Mouse (Mus musculus) urinary bladder, adult 18-20 months (tissue): ENCODE data around the gene Slc25a42.

Experiments
- DNase-seq, 2 experiments: peaks; one replicate each; pipeline ENCODE4 v3.0.0; 2022; ENCODE audit warnings: low spot score in 2 of 2, mixed read lengths in 2 of 2

Gene Slc25a42

DNA sequence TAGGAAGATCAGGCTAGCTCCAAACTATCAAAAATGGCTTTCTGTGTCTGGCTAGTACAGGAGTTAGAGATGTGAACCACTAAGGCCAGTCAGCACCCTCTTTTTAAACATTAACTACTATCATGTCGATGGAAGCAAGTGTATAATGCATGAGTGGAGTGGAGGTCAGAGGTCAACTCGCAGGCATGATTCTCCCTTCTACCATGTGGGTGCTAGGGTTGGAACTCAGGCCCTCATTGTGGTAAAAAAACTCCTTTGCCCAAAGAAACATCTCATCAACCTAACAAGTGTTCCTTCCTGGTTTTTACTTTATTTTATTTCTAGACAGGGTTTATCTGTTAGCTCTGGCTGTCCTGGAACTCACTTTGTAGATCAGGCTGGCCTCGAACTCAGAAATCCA is 41.4 kb downstream of the Slc25a42 start:
- DNase-seq, result no peak

DNA sequence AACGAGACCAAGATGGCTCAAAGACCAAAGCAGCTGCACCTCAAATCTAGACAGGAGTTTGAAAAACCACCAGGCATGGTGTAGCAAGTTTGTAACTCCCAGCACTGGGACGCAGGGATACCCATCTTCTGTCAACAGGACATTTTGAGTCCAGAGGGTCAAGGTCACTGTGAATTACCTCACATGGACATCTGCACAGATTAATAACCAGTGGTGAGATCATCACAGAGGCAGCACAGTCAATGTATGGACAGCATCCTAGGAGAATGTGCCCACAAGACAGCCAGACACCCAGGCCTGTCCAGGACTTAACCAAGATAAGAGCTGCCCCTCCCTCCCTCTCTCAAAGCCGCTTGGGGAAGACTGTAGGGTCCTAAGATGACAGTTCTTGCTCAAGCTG is 42.0 kb downstream of the Slc25a42 start:
- DNase-seq, result no peak

DNA sequence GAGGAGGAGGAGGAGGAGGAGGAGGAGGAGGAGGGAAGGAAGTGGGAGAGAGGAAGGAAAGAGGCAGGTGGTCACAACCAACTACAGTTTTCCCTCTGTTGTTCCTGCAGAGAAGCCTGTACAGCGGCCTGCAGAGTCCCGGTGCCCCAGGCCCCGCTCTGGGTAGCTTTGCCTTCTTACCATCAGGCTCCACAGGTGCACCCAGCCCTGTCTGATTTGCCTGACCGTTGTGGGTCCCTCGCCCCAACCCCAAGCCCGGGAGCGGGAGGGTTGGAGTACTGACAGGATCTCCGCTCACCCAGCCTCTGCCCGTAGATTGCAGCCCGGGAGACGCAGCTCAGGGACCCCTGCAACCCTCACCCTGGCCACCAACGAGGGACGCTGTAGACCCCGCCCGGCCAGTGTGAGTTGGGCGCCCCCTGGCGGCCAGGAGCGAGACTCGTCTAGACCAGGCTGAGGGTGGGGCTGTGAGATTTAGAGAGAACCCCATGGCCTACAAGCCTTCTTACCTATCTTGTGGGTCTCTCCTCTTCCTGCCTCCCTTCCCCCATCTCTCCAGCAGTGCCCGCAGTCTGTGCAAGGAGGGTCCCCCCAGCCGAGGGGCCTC is 45.5 kb downstream of the Slc25a42 start:
- DNase-seq, result peak in 1 of 2 experiments; percentile 45

DNA sequence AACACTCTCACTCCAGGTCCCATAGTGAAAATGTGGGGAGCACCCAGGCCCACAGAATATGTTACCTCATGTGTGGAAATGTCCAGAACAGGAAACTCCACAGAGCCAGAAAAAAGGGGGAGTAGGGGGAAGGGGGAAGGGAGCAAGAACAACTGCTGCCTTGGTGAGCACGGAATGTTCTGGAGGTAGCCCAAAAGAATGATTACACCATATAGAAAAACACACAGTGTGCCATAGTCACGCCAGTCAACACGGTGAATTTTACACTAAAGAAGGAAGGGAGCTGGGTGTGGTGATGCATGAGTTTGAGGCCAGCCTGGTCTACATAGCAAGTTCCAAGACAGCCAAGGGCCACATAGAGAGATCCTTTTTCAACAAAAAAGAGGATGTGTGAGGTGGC is 48.8 kb downstream of the Slc25a42 start:
- DNase-seq, result no peak

DNA sequence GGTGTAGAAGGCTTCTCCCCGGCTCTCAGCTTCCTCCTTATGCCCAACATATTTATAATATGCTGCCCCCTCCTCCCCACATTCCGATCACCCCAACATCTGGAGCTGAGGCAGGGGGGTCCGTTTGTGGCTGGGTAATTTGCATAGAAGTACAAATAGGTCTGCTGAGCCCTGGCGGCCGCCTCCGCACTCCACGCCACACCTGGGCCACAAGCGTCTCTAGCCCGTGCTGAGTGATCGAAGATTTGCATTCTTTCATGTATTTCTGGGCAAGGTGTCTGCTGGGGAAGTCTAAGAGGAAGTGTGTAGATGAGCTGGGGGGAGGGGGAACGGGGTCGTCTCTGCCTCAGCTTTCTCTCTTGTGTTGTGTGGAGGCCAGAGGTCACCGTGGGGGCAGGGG is 52.1 kb downstream of the Slc25a42 start:
- no peak for DNase-seq

DNA sequence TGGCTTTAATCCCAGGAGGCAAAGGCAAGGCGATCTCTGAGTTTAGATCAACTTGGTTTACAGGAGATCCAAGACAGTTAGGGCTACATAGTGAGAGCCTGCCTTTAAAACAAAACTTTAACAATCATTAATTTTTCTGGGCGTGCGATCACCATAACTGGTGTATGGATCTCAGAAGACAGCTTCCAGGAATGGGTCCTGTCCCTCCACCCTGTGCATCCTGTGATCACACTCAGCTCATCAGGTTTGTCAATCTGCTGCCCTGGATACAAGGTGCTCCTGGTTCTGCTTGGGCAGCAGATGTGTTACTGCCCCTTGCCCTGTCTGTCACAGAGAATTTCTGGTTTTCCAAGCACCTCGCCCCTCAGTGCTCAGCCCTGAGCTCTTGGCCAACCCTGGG is 52.9 kb downstream of the Slc25a42 start:
- DNase-seq, result no peak

DNA sequence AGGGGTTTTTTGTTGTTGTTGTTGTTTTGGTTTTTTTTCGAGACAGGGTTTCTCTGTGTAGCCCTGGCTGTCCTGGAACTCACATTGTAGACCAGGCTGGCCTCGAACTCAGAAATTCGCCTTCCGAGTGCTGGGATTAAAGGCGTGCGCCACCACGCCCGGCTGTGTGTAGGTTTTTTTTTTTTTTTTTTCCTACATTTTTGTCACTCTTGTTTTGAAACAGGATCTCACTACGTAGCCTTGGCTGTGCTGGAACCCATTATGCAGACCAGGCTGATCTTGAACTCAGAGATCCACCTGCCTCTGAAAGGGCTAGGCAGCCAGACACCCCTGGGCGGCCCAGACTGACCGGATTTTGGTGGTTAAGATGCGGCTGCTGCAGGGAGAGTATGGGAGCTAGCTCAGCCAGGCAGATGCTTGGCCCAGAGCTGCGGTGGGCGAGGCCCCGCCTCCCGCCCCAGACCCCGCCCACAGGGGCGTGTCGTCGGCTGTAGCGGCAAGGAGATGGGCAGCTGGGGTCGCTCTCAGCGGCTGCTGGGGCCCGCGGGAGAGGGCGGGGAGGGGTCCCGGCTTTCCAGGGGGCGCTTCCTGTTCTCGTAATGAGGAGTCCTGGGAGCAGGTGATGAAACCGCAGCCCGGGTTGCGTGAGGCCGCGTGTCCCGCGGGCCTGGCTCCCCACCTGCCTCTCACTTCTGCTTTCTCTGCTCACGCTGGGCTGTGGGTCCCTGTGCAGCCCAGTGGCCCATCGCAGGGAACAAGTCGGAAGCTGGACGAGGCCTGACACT is 53.8 kb downstream of the Slc25a42 start:
- DNase-seq, result peak; percentile 28 to 63

DNA sequence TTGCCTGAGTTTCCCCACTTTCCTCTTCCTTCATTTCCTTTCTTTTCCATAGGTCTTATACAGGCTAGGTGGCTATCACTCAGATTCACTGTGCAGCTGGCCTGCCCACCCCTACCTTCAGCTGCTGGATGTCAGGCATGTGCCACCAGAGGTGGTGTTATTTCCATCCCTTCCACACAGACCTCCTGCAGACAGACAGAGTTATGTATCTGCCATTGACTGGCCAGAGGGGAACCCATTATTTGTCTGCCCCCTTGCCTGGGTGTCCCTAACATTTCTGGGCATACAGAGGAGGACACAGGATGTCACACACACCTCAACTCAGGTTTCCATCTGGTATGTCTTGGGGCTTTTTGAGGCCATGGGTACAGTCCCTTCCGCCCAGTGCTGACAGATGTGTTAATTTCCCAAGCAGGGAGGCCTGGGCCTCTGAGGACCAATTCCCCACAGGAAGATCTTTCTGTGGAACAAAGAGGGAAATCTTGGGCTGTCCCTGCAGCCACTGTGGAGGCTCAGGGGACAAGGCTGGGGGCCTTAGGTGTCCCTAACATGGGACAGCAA is 54.8 kb downstream of the Slc25a42 start:
- DNase-seq, result no peak

DNA sequence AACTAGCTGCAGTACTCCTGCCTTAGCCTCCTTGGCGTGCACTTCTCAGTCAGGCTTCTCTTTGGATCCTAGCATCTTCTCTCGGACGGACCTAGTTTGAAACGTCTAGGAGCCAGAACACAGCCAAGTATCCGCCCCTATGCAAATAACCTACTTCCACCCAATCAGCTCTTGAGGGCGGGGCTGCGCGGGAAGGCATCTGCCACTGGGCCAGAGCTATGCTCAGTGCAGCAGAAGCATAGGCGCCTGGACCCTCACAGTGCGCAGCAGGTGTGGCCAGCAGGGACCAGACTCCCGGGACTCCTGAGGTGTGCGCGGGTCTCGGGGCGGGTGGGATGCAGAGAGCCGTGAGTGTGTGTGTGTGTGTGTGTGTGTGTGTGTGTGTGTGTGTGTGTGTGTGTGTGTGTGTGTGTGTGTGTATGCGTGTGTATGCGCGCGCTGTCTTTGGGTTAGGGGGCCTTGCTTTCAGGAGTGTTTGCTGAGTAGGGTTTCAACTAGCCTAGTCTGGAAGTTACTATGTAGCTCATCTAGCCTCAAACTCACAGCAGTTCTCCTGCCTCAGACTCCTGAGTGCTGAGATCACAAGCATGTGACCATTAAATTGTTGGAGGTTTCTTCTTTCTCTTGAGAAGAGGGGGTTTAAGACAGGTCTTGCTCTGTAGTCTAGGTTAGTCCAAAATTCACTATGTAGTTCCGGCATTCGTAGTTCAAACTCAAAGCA is 59.4 kb downstream of the Slc25a42 start:
- peak in 1 of 2 experiments; percentile 31 for DNase-seq

DNA sequence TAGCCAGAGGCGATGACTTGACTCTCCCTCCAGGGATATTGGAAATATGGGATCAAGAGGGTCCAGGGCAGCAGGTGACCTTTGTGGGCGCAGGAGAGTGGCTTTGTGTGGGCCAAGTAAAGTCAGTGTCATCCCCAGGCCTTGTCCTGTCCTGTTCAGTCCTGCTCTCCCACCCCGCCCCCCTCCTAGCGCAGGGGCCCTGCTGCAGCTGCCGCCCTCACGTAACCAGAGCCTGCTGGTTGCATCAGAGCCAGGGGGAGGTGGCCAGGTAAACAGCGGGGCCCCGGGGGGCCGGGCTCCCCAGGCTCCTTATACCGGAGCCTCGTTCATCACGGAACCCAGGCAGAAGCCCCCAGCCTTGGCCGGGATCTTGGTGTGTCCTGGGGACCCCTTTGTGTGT is 61.9 kb downstream of the Slc25a42 start:
- DNase-seq, result no peak

DNA sequence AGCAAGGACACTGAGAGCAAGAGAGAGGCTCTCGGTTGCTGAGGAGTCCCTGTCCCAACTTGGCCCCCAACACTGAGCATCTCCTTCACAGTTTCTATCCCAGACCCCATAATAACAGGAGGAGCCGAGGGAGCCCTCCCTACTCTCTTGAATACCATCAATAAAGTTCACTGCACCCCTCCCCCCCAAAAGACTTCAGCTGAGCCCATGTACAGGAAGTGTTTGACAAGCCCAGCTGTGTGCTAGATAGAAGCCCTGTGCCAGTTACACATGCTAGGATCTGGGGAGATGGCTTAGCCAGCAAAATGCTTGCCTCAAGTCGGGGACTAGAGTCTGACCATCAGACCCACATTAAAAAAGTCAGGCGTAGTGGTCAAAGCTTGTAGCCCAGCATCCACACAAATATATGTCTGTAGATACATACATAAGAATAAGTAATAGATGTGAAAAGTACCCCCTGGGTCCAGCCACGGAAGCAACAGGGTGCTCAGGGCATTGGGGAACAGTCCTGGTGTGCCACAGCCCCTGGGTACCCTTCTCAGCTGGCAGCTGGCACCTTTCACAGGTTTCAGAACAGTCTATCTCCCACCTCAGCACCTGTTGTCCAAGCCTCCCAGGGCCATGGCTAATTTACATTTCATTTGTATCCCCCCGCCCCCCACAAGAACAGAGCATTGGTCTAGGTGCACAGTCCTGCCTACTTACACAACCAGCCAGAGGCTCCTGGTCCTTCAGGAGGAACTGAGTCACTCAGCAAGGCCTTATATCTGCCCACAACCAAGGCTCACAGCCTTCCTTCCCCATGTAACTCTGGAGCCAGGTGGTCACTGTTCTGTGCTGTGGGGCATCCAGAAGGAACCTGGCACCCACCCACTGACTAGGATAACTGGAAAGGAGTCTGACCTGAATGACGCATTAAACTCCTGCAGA is 64.2 kb downstream of the Slc25a42 start:
- no peak for DNase-seq

DNA sequence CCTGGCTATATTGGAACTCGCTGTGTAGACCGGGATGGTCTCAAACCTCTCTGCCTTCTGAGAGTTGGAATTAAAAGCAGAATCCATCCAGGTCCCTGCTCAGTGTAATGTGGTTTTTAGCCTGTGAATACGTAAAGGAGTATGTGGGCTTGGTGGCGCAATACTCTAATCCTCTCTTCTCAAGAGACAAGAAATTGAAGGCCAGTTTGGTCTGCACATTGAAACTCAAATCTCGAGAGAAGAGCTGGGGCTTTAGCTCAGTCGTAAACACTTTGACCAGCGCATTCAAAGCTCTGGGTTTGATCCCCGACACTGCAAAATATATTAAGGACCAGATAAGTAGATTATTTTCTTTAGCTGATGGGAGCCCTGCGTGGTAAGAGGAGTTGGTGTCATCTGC is 72.1 kb downstream of the Slc25a42 start:
- DNase-seq, result no peak

DNA sequence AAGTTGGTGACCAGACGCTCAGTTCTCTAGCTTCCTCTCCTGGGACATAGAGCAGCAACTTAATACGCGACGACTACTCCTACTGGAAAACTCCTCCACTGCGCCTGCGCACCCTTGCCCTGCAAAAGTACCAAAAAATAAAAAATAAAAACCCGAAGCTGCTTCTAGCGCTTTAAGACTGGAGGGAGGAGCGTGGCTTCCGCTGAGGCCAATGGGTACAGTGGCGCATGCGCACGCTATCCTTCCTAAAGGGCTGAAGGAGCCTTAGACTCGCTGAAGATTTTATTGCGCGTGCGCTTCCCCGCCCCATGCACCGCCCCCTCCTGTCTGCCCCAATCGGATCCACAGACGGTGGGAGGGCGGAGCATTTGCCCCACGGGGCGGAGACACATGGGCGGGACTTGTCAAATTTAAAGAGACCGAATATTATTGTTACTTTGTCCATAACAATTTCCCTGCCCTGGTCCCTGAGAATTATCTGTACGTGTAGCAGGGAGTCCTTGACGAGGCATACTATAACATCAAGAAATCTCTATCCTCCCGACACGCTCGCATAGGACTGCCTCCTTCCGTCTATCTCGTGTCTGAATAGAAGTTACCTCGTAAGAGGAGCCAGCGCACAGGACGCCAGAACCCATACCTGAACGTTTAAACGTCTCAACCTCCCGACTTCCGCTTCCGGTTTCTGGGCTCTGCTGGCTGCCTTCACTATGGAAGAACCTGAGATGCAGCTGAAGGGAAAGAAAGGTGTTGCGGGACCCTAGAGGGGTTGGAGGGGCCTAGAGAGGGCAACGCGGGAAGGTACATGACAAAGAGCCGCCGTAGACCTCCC is 72.9 kb downstream of the Slc25a42 start, which contains the start of the genes Rfxank, Borcs8 and Mef2b:
Gene Rfxank, minus strand, starts transcription at position 129 of the 832 bp plus-strand sequence.
Gene Borcs8, plus strand, starts transcription at position 474 of the 832 bp plus-strand sequence.
Gene Mef2b, plus strand, starts transcription at position 686 of the 832 bp plus-strand sequence.
- DNase-seq, result peak; percentile 97 to 98

DNA sequence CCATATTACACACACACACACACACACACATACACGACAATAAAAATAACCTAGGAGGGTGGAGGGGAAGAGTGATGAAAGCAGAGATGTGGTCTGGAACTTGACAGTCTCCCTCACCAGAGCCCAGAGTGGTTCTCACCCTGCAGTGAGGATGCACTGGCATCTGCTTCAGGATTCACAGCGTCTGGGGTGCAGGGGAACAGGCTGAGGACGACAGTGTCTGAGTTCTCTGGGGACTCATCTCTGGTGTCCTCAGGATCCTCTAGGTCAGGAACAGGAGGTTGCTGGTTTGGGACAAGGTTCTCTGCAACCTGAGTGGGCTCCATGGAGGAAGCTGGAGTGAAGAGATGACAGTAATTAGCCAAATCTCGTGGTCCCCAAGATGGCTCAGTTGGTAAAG is 74.2 kb downstream of the Slc25a42 start:
- DNase-seq, result no peak

DNA sequence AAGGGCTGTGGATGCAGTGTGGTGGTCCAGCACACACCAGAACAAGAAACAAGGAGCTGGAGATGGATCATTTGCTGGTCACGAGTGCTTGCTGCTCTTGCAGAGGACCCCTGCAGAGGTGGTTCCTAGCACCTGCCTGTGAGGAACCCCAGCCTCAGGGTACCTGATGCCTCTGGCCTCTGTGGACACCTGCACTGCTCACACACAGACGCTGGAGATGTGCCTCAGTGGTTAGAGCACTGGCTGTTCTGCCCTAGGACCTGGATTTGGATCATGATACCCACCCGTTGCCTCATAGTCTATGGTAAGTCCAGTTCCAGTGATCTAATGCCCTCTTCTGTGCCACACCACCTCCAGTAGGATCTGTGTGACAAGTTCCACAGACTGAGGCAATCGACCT is 75.5 kb downstream of the Slc25a42 start:
- DNase-seq, result no peak

DNA sequence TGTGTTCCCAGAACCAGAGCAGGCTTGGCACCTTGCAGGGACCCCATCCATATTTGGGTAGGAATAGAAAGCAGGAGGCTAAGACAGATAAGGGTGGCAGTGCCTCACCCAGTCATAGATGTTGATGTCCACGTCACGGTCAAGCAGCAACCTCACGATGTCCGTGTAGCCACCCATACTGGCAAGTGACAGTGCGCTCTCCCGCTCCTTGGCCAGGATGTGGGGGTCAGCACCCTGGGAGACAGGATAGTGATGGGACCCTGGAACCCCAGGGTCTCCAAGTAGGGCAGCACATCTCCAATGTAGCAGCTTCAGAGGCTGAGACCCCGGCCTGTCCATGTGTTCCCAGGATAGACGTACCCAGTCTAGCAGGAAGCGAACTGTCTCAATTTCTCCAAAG is 77.2 kb downstream of the Slc25a42 start:
- no peak for DNase-seq
